Mouse (Mus musculus) E14TG2a.4 (cell line): ENCODE measurements around the gene Pik3cd.

Experiments
- CTCF ChIP-seq: conservative IDR thresholded peaks from 2 replicates; pipeline ENCODE4 v1.5.1; 2014; ENCODE audit warnings: low read length
- NANOG ChIP-seq: IDR thresholded peaks from 2 replicates; pipeline ENCODE4 v1.6.1; 2014; ENCODE audit warnings: borderline replicate concordance, low read length, mixed read lengths
- POU5F1 ChIP-seq: IDR thresholded peaks from 2 replicates; pipeline ENCODE4 v1.6.1; 2014; ENCODE audit warnings: low read length, borderline replicate concordance

DNA sequence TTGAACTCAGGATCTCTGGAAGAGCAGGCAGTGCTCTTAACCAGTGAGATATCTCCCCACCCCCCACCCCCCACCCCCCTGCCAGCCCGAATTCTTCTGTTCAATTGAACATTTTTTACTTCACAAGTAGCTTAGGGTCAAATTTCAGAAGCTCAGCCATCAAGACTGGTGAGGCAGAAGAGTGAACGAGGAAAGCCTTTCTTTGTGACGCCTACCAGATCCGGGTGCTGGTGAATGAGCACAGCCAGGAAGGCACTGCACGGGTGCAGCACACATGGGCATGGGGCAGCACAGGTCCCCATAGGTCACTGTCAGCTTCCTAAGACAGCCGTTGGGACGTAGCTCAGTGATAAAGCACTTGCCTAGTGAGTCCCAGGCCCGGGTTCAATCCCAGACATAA lies 82.4 kb downstream of the Pik3cd start:
- TF ChIP-seq CTCF (no peak), NANOG (no peak), POU5F1 (no peak)
